ENCODE assay signal across 25 mouse cellular contexts in the genomic region with DNA sequence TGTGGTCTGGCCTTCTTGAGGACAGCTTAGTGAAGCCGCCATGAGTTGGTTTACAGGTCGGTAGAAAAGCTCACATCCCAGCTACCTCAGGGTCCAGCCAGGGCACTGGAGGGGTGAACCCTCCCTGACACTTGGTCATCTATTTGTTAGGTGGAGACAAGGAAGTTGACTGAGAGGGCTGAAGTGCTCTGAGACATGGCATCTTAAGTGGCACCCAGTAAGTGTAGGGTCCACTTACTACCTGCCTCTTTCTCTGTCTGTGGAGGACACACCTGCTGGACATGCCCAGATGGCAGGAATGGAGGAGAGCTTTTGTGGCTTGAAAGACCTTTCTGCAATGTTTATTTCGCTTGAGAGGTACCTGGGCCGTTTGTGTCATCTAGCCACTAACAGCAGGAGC. TPM values are rescaled to one million over a fixed set of nuclear protein-coding genes. Genes with fewer than 3 reads are reported as not detected.
DNase-seq lines count a peak whose midpoint lies in the region; ATAC-seq and TF ChIP-seq lines count a peak whose summit lies in the region.
"Had no signal": no experiment of that assay in that cellular context is flagged by ENCODE, and none has a peak within 500 bp of the region (broad histone marks: within the 10 kb centered on the region; RNA-seq: fewer than 3 reads in every experiment).

No protein-coding gene starts in this region.

- no peaks in the 10 kb centered on the region for H3K9me3 ChIP-seq in embryonic facial prominence, embryonic 13.5 days
- no peaks in the 10 kb centered on the region for H3K9me3 ChIP-seq in embryonic facial prominence, embryonic 10.5 days
- H3K9me3 ChIP-seq in hindbrain, embryonic 10.5 days, result no peaks in the 10 kb centered on the region
- no peaks in the 10 kb centered on the region for H3K9me3 ChIP-seq in hindbrain, embryonic 13.5 days
- H3K9me3 ChIP-seq in lung, postnatal 0 days (ENCODE audit: low read length), result no peaks in the 10 kb centered on the region
- no peaks in the 10 kb centered on the region for H3K9me3 ChIP-seq in forebrain, embryonic 12.5 days
- H3K9me3 ChIP-seq: embryonic facial prominence, embryonic 12.5 days; hindbrain, embryonic 12.5 days; liver, embryonic 15.5 days; midbrain, embryonic 12.5 days had no signal

- H3K27me3 ChIP-seq in embryonic facial prominence, embryonic 13.5 days, result no peaks in the 10 kb centered on the region
- peaks cover 2% of the 10 kb centered on the region; the same call in 1 of the 2 replicates for H3K27me3 ChIP-seq in embryonic facial prominence, embryonic 10.5 days (replicated peaks; ENCODE audit: low read depth, poor library complexity, severe bottlenecking)
- H3K27me3 ChIP-seq in hindbrain, embryonic 10.5 days (ENCODE audit: insufficient read depth, poor library complexity, severe bottlenecking), result peaks cover 10% of the 10 kb centered on the region; the same call in 1 of the 2 replicates
- no peaks in the 10 kb centered on the region for H3K27me3 ChIP-seq in hindbrain, embryonic 13.5 days
- H3K27me3 ChIP-seq in lung, postnatal 0 days (replicated peaks; ENCODE audit: insufficient read depth, low read length), result no peaks in the 10 kb centered on the region
- H3K27me3 ChIP-seq in small intestine, adult 2 months (ENCODE audit: control insufficient read depth, insufficient read depth, low read length), result no peaks in the 10 kb centered on the region
- H3K27me3 ChIP-seq in forebrain, embryonic 12.5 days, result peaks cover 25% of the 10 kb centered on the region
- H3K27me3 ChIP-seq: embryonic facial prominence, embryonic 12.5 days; Patski had no signal

- peaks cover 4% of the 10 kb centered on the region; the same call in 1 of the 2 replicates for H3K36me3 ChIP-seq in embryonic facial prominence, embryonic 13.5 days
- peaks cover 7% of the 10 kb centered on the region; the same call in 1 of the 2 replicates for H3K36me3 ChIP-seq in embryonic facial prominence, embryonic 10.5 days (replicated peaks)
- H3K36me3 ChIP-seq in hindbrain, embryonic 10.5 days, result 0 out of 2 replicates have a peak, but pooled peaks cover 5% of the 10 kb centered on the region
- no peaks in the 10 kb centered on the region for H3K36me3 ChIP-seq in hindbrain, embryonic 13.5 days
- no peaks in the 10 kb centered on the region for H3K36me3 ChIP-seq in lung, postnatal 0 days (ENCODE audit: insufficient read depth, low read length)
- no peaks in the 10 kb centered on the region for H3K36me3 ChIP-seq in small intestine, adult 2 months (ENCODE audit: control insufficient read depth, insufficient read depth, low read length)
- H3K36me3 ChIP-seq in forebrain, embryonic 12.5 days (replicated peaks), result no peaks in the 10 kb centered on the region
- H3K36me3 ChIP-seq: embryonic facial prominence, embryonic 12.5 days; hindbrain, embryonic 12.5 days; liver, embryonic 15.5 days; midbrain, embryonic 12.5 days had no signal

- H3K9ac ChIP-seq in embryonic facial prominence, embryonic 13.5 days, result no peak overlapping the region
- no peak overlapping the region for H3K9ac ChIP-seq in hindbrain, embryonic 13.5 days
- H3K9ac ChIP-seq in lung, postnatal 0 days (replicated peaks; ENCODE audit: low read depth), result no peak overlapping the region
- no peak overlapping the region for H3K9ac ChIP-seq in forebrain, embryonic 12.5 days
- H3K9ac ChIP-seq: embryonic facial prominence, embryonic 12.5 days; forebrain, postnatal 0 days; hindbrain, embryonic 12.5 days; liver, embryonic 15.5 days; midbrain, embryonic 12.5 days had no signal

- TF ChIP-seq POLR2A in small intestine, adult 2 months (IDR thresholded peaks at IDR 0.05; ENCODE audit: low read depth, low read length), result no peak

- no peak for ATAC-seq in embryonic facial prominence, embryonic 13.5 days (ENCODE audit: insufficient number of reproducible peaks, insufficient read depth, low FRiP score, low TSS enrichment, low read depth)
- ATAC-seq in hindbrain, embryonic 13.5 days (ENCODE audit: low FRiP score), result no peak
- ATAC-seq in lung, postnatal 0 days, result peak; percentile 65
- ATAC-seq in forebrain, embryonic 12.5 days (ENCODE audit: low FRiP score), result no peak
- ATAC-seq: forebrain, postnatal 0 days; Patski had no signal

- TF ChIP-seq CTCF in lung, postnatal 0 days (IDR thresholded peaks at IDR 0.05), result peak; percentile 7; the same call in 1 of the 2 replicates
- TF ChIP-seq CTCF in small intestine, adult 2 months (IDR thresholded peaks at IDR 0.05; ENCODE audit: extremely low read depth, insufficient read length, insufficient replicate concordance, low read depth, low read length), result no peak

- peak overlapping the region; percentile 56 for H3K27ac ChIP-seq in embryonic facial prominence, embryonic 13.5 days
- no peak overlapping the region for H3K27ac ChIP-seq in embryonic facial prominence, embryonic 10.5 days (replicated peaks)
- H3K27ac ChIP-seq in hindbrain, embryonic 10.5 days, result 0 out of 2 replicates have a peak overlapping the region, but pooled peaks have one; percentile 12
- H3K27ac ChIP-seq in hindbrain, embryonic 13.5 days, result no peak overlapping the region
- H3K27ac ChIP-seq in lung, postnatal 0 days (ENCODE audit: low read length), result peak overlapping the region; percentile 65; the same call in 1 of the 2 replicates
- peak overlapping the region; percentile 20; the same call in 1 of the 2 replicates for H3K27ac ChIP-seq in small intestine, adult 2 months (ENCODE audit: insufficient read depth, low read depth, low read length)
- no peak overlapping the region for H3K27ac ChIP-seq in forebrain, embryonic 12.5 days
- H3K27ac ChIP-seq: embryonic facial prominence, embryonic 12.5 days; hindbrain, embryonic 12.5 days; layer of hippocampus, adult 2 months; liver, embryonic 15.5 days; midbrain, embryonic 12.5 days had no signal

- H3K4me1 ChIP-seq in embryonic facial prominence, embryonic 13.5 days, result peaks cover 33% of the 10 kb centered on the region
- peaks cover 40% of the 10 kb centered on the region for H3K4me1 ChIP-seq in embryonic facial prominence, embryonic 10.5 days
- H3K4me1 ChIP-seq in hindbrain, embryonic 10.5 days (replicated peaks), result peaks cover 42% of the 10 kb centered on the region
- H3K4me1 ChIP-seq in hindbrain, embryonic 13.5 days (replicated peaks), result peaks cover 32% of the 10 kb centered on the region
- H3K4me1 ChIP-seq in lung, postnatal 0 days (ENCODE audit: insufficient read depth, low read depth, low read length), result peaks cover 13% of the 10 kb centered on the region; the same call in 1 of the 2 replicates
- peaks cover 24% of the 10 kb centered on the region; the same call in 1 of the 2 replicates for H3K4me1 ChIP-seq in small intestine, adult 2 months (ENCODE audit: control insufficient read depth, insufficient read depth, insufficient read length, low read length)
- peaks cover 18% of the 10 kb centered on the region for H3K4me1 ChIP-seq in forebrain, embryonic 12.5 days

- TF ChIP-seq EP300 in lung, postnatal 0 days (IDR thresholded peaks at IDR 0.05), result peak; percentile 58; the same call in 1 of the 2 replicates

- 86% methylated on average over 4 of the region's 4 CpGs for WGBS in embryonic facial prominence, embryonic 13.5 days
- WGBS in embryonic facial prominence, embryonic 10.5 days, result 84% methylated on average over 4 of the region's 4 CpGs
- WGBS in hindbrain, embryonic 10.5 days, result 85% methylated on average over 4 of the region's 4 CpGs
- WGBS in hindbrain, embryonic 13.5 days, result 85% methylated on average over 4 of the region's 4 CpGs
- WGBS in lung, postnatal 0 days, result 59% methylated on average over 4 of the region's 4 CpGs
- WGBS in small intestine, adult 2 months, result 76% methylated on average over 4 of the region's 4 CpGs
- WGBS in forebrain, embryonic 12.5 days, result 88% methylated on average over 4 of the region's 4 CpGs

- DNase-seq in embryonic facial prominence, embryonic 10.5 days (ENCODE audit: low spot score), result no peak
- DNase-seq in hindbrain, embryonic 10.5 days (ENCODE audit: low spot score), result no peak
- DNase-seq in lung, postnatal 0 days (ENCODE audit: low spot score), result peak; percentile 61
- no peak for DNase-seq in lung, postnatal 36 days
- DNase-seq: adrenal gland, postnatal 14 days; cerebellum, adult 11 months; cerebellum, adult 9-10 months; cerebellum, postnatal 36 days; forebrain, postnatal 0 days; gastrocnemius, postnatal 14 days; heart, postnatal 14 days; kidney, adult 2 months; kidney, postnatal 36 days; left cerebral cortex, postnatal 4 days had no signal

- no peak overlapping the region for H3K4me3 ChIP-seq in embryonic facial prominence, embryonic 13.5 days
- no peak overlapping the region for H3K4me3 ChIP-seq in embryonic facial prominence, embryonic 10.5 days
- H3K4me3 ChIP-seq in hindbrain, embryonic 10.5 days, result no peak overlapping the region
- H3K4me3 ChIP-seq in hindbrain, embryonic 13.5 days, result no peak overlapping the region
- no peak overlapping the region for H3K4me3 ChIP-seq in lung, postnatal 0 days (ENCODE audit: low read depth, low read length)
- no peak overlapping the region for H3K4me3 ChIP-seq in small intestine, adult 2 months (ENCODE audit: low read depth, low read length)
- H3K4me3 ChIP-seq in forebrain, embryonic 12.5 days (replicated peaks), result no peak overlapping the region
- H3K4me3 ChIP-seq: embryonic facial prominence, embryonic 12.5 days; erythroblast, embryonic 14.5 days; hindbrain, embryonic 12.5 days; layer of hippocampus, adult 2 months; liver, embryonic 15.5 days; midbrain, embryonic 12.5 days had no signal

- H3K4me2 ChIP-seq in embryonic facial prominence, embryonic 13.5 days, result no peak overlapping the region
- no peak overlapping the region for H3K4me2 ChIP-seq in hindbrain, embryonic 13.5 days
- no peak overlapping the region for H3K4me2 ChIP-seq in lung, postnatal 0 days (replicated peaks; ENCODE audit: low read depth, low read length)
- H3K4me2 ChIP-seq in forebrain, embryonic 12.5 days, result no peak overlapping the region
- H3K4me2 ChIP-seq: embryonic facial prominence, embryonic 12.5 days; hindbrain, embryonic 12.5 days; midbrain, embryonic 12.5 days had no signal

RNA-seq across cellular contexts. Expression of a gene that starts 46.9 kb away (rescaled TPM):
- polyA plus RNA-seq in embryonic facial prominence, embryonic 13.5 days (2015; fragmentation: Nextera tagmentation; extraction: Ambion mirVana), result 49.9 and 65.0 TPM in 2 replicates
- 46.6 and 54.5 TPM in 2 replicates for polyA plus RNA-seq in embryonic facial prominence, embryonic 10.5 days (2016; fragmentation: Nextera tagmentation; extraction: Ambion mirVana)
- 33.7 and 37.6 TPM in 2 replicates for polyA plus RNA-seq in hindbrain, embryonic 10.5 days (2016; fragmentation: Nextera tagmentation; extraction: Ambion mirVana)
- polyA plus RNA-seq in hindbrain, embryonic 13.5 days (2015; fragmentation: Nextera tagmentation; extraction: Ambion mirVana), result 20.2 and 22.8 TPM in 2 replicates
- polyA plus RNA-seq in lung, postnatal 0 days (2015; fragmentation: Nextera tagmentation; extraction: Ambion mirVana), result 65.7 and 80.9 TPM in 2 replicates
- 27.9 and 37.7 TPM in 2 replicates for polyA plus RNA-seq in small intestine, adult 2 months (2012; rRNA removed)
- polyA plus RNA-seq in forebrain, embryonic 12.5 days (2016; fragmentation: Nextera tagmentation; extraction: Ambion mirVana), result 18.3 and 23.4 TPM in 2 replicates

Comparison
In these comparisons a context has a peak if more than half of its experiments do, and no peak if none do; other contexts are left out.
1. H3K27ac ChIP-seq: peak in embryonic facial prominence, embryonic 13.5 days (single experiment), hindbrain, embryonic 10.5 days (single experiment), lung, postnatal 0 days (single experiment) and small intestine, adult 2 months (single experiment); none in embryonic facial prominence, embryonic 10.5 days (single experiment), hindbrain, embryonic 13.5 days (single experiment) and forebrain, embryonic 12.5 days (single experiment).